Mouse (Mus musculus) left cerebral cortex, adult 8-10 months (tissue): ENCODE data around the gene Dhx38. TPM values are rescaled to one million over a fixed set of nuclear protein-coding genes. Genes with fewer than 3 reads are reported as not detected.

Experiments
- DNase-seq, 2 experiments: peaks; one replicate each; pipeline ENCODE4 v3.0.0; 2022; ENCODE audit warnings: low spot score in 2 of 2
- total RNA-seq, 4 experiments: library from RNA; stranded (reverse); gene quantifications; 2 replicates each; pipeline ENCODE4 v1.2.4; 2022

The Dhx38 gene
- total RNA-seq = 10 to 100 TPM; 27.0 to 29.0 (median 28.0) TPM

DNA sequence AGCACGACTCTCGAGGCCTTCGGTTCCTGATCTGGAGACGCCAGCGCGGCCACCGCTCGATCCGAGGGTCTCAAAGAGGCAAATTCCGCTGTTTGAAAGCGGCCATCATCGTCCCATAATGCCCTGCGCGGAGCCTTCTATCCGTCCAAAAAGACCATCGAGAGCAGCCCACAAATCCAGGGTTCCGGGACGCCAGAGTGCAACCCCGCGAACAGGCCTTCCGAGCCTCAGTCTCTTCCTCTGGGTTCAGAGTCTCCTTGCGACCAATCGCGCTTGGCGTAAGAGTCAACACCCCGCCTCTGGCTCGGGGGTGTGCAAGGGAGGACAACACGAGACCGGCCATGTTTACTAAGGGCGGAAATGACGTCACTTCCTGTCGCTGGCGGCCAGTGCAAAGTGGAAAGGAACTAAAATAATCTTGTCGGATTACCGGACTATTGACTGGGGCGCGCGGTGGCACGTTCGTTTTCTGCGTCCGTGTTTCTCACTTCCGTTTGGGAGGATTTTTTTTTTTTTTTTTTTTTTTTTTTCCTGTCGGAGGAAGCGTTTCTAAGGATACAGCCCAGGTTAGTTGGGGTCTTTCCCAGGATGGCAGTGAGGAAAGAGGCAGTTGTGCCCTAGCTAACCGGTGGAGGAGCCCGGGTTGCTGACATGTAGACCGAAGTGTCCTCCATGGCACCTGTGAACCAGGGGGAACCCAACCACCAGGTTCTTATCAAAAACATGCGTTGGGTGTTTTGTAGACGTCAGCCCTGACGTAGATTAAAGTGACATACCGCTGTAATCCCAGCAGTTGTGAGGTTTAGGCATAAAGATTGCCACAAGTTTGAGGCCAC is at the start of gene Dhx38, which contains the start of gene Txnl4b:
TSS of gene Dhx38 (minus strand) at position 364 of the 836 bp plus-strand sequence.
TSS of gene Txnl4b (plus strand) at position 395 of the 836 bp plus-strand sequence.
- DNase-seq = peak; percentile 98 to 99

DNA sequence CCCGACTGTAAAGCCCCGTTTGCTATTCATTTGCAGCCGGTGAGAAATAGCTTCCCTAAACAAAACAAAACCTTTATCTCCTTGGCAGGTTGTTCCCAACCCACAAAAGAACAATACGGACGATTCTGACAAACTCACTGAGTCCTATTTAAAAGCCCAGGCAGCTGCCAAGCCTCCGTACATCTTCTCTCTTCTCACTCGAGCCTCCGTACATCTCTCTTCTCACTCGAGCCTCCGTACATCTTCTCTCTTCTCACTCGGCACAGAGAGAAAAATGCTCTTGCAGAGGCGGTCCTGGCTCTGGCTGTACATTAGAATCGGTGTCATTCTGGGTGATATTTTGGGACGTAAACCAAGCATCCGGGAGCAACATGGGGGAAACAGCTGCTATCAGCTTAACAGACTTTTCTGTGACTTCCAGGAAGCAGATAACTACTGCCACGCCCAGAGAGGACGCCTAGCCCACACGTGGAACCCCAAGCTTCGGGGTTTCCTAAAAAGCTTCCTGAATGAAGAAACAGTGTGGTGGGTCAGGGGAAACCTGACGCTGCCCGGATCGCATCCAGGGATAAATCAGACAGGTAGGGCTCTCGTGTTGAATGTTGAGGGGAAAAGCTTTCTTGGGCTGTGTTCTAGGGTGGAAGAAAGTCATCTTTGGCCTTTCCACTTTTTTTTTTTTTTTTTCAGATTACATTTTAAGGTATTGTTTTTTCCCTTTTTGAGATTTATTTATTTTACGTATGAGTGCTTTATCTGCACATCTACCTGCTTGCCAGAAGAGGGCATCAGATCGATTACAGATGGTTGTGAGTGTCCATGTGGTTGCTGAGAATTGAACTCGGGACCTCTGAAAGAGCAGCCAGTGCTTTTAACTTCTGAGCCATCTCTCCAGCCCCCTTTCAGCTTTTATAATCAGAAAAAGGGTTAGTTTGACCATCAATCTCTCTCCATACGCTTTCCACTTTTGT is 48.9 kb upstream of the Dhx38 start, which contains the start of gene Pkd1l3:
TSS of gene Pkd1l3 (plus strand) at position 275 of the 968 bp plus-strand sequence.
- DNase-seq = no peak

DNA sequence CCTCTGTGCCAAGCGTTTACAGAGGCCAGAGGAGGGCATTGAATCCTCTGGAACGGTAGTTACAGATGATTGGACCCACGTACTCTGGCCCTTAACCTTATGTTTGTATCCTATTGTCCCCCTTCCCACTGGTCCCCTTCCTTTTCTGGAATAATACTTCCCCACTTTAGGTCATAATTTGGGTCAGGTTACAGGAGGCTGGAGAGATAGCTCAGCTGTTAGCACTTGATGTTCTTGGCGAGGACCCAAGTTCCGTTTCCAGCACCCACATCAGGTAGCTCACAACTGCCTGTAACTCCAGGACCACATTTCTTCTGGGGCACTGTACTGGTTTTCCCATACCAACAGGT is 43.5 kb upstream of the Dhx38 start:
- no peak for DNase-seq

DNA sequence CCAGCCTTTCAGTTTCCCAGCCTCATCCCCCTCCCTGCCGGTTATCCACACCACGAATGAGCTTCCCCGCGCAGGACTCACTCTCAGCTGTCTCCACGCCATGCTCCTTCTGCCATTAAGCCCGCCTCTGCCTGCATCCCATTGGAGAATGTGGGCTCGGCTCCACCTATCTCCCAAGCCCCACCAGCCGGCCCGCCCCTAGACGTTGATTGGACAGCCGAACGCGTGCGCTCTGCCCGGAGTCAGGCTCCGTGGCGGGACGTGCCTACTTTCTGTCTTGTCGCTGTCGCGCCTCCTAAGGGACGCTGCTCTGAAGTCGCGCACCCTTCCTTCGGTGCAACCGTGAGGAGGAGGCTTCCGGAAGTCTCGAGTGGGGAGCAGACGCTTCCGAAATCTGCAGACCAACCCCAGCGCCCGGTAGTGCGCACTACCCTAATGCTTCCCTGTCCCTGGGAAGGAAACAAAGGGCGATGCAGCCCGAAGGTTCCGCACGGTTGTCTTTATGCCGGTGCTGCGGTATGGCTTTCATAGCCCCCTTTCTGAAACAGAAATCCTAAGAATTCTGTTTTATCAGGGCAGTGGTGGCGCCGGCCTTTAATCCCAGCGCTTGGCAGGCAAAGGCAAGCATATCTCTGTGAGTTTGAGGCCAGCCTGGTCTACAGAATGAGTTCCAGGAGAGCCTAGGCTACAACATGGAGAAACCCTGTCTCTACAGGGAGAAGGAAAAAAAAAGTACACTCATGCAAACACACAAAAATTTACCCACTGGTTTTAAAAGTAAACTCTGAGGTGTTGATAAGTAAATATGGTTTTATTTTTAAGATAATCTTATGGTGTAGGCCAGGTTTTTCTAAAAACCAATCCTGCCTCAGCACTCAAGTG is 42.9 kb upstream of the Dhx38 start, which contains the start of gene Dhodh:
TSS of gene Dhodh (minus strand) at position 403 of the 882 bp plus-strand sequence.
- peak; percentile 88 to 98 for DNase-seq

- DNase-seq = no peak
Observed at GRCm38 (mm10) chr8:109607650-109608049, 42.0 kb upstream of the Dhx38 start.

DNA sequence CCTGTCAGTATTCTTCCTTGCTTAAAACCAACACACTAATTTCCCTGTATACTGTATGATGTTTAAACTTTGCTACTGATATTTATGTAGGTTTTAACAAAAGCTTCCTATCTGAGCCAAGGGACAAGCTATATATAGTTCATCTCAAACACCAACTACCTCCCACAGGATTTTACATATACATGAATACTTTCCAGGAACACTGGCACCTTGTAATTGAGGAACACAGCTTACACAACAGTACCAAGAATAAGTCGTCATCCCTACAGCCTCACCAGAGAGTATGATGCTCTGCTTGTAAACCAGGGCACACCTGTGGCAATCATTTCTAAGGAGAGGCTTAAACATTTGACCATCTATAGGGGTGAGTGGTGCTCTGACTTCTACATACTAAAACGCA is 41.1 kb upstream of the Dhx38 start:
- DNase-seq = no peak

- DNase-seq = no peak
Observed at GRCm38 (mm10) chr8:109595854-109596253, 30.2 kb upstream of the Dhx38 start.

GRCm38 (mm10) chr8:109593117-109593788 is 27.6 kb upstream of the Dhx38 start:
- no peak for DNase-seq

GRCm38 (mm10) chr8:109592164-109592563 is 26.5 kb upstream of the Dhx38 start:
- no peak for DNase-seq

DNA sequence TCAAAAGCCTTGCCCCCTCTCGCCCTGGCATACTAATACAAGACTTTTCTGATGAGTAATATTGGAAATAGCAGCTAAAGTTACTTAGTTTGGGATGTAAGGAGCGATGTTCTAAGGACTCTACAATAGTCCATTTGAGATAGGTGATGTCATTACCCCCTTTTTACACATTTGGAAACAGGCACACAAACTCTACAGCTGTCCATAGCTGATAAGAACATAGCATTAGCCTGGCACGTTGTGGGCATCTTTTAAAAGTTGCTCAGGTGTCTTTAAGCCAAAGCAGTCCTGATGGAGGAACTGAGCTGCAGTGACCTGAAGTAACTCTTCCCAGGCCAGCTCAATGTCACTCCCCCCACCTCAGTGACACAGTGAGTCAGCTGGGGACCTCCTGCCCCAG is 25.7 kb upstream of the Dhx38 start:
- no peak for DNase-seq

GRCm38 (mm10) chr8:109590901-109591300 is 25.2 kb upstream of the Dhx38 start:
- no peak for DNase-seq

DNA sequence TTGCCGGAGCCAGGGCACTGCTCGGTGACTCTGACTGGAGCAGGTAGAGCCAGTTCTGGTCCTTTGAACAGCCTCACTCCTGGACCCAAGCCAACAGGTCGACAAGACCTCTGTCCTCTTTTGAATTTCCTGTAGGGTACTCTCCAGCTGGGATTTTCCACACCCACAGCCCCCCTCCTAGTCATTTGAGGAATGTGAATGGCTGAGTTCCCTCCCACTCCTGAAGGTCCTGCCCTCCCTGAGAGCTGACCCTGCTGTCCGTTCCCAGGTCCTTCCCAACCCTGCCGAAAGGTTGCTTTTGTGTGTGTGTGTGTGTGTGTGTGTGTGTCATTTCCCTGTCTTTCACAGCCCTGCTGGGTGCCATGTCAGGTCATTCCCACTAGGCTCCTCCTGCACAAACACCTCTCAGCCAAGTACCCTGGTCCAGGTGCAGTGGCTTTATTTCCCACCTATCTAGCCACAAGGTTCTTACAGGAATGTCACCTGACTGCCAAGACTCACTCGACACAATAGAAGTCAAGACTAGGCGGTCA is 21.4 kb upstream of the Dhx38 start:
- no peak for DNase-seq

DNA sequence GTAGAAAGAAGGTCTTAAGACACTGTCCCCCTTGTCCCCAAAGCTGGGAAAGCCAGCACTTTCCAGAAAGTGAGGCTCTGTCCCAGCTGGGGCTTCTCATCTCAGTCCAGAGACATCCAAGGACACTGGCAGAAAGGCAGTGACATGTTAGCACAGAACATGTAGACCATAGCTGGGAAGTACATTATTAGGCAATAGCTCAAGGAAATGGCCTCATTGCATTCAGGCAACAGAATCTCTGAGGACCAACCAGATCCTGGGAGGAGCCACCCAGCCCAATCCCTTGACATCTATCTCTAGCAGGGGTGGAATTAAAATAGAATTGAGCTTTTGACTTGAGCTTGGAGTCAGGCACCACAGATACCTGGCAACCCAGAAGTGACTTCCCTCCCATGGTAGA is 20.0 kb upstream of the Dhx38 start:
- DNase-seq = no peak

- no peak for DNase-seq
Observed at GRCm38 (mm10) chr8:109584830-109585229, 19.2 kb upstream of the Dhx38 start.

DNA sequence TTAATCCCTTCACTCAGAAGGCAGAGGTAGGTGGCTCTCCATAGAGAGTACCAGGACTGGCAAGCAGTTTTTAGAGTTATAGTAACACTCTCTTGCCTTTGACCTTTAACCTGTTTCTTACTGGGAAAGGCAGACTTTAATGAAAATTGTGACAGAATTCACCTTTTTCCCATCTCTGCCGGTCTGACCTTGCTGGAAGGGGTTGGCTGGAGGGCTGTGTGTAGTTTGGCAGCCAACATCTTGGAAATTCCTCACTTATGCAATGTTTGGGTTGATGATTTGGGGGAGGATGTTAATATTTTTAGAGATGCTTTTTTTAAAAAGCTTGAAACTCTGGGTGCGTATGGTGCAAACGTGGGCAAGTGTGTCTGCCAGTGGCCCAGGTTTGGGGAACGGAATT is 18.6 kb upstream of the Dhx38 start:
- DNase-seq = no peak

DNA sequence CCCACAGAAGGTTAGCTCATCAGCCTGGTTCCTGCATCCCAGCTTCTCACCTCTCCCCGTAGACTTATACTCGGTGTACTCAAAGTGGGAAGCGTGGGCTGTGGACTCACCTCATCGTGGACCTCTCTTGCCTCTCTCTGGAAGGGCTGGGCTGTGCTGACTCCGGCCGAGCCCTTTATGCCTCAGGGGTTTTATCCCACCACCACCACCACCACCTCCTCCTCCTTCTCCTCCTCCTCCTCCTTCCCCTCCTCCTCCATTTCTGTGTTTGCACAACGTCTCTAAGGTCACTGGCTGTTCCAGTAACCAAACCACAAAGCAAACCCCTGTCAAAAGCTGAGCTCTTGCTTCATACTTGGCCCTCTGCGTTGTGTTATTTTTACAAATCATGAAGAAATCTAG is 13.2 kb upstream of the Dhx38 start, which contains the start of gene Hp:
TSS of gene Hp (minus strand) at position 273 of the 402 bp plus-strand sequence.
- no peak for DNase-seq

DNA sequence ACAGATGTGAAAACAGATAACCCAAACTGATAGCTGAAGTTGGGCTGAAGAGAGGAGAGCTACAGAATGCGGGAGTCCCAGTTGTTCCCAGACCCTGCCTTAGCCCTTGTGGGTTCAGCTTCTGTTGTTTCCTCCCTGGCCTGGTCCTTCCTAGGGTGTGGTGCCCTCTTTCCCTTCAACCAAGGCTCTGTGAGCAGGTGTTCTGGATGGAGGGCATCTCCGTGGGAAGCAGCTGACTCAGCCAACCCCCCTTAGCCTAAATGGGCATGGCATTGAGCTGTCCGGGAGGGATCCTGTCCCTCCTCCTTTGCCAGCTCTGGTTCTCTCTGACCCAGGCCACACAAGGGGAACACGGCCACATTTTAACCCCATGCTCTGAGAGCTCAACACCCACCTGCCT is 10.7 kb upstream of the Dhx38 start:
- DNase-seq = no peak

- no peak for DNase-seq
Observed at GRCm38 (mm10) chr8:109571139-109571538, 5.5 kb upstream of the Dhx38 start.

GRCm38 (mm10) chr8:109564766-109565165 is 895 bp downstream of the Dhx38 start:
- DNase-seq = no peak

- no peak for DNase-seq
Observed at GRCm38 (mm10) chr8:109563881-109564280, 1.8 kb downstream of the Dhx38 start.
